Mouse (Mus musculus) pancreas, adult 10 weeks (tissue): ENCODE data around the gene Chdh. TPM values are rescaled to one million over a fixed set of nuclear protein-coding genes. Genes with fewer than 3 reads are reported as not detected.

Experiments
- polyA plus RNA-seq: library from polyadenylated mRNA; stranded (reverse); fragments of 350-450 nt; fragmentation: Illumina TruSeq; extraction: RNeasy Lipid Tissue Mini Kit (QIAGEN cat#74804); gene quantifications from one replicate; pipeline ENCODE4 v1.2.3, GENCODE M21; 2015; ENCODE audit warnings: low read depth, low replicate concordance; ENCODE audit not compliant: insufficient read depth

Gene Chdh
- polyA plus RNA-seq = 3.8 TPM

DNA sequence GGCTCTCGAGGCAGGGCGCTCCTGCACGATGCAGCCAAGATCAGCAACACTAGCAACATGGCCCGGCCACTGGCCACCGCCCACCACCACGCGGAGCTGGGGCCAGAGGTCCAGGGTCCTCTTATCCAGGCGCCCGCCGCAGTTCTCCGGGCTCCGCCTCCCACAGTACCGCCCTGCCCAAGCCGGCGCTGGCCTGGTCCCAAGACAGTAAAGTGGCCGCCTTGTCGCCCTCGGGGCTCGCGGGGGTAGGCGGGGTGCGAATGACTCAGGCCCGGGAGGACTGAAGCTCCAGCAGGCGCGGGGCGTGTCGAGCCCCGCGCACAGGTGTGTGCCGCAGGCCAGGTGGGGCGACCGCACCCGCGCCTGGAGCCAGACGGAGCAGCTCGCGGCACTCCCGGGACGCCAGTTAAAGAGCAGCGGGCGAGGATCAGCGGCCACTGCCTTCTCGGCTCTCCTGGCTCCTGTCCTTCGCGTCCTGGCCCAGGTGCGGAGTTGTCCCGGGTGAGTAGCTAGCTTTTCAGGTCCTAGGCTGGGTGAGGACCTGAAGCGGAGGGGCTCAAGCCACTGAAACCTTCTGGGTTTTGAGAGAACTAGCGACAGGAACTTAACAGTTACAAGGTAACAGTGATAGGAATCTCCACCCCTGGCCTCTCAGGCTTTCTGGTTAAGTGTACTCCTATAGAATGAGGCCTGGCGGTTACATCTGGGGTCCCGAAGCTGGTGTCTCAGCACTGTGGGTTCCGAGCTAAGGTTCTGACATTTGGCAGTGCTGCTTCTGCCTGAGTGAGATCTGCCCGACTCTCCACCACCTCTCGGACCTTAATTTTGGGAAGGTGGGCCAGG is at the start of gene Chdh, which contains the start of gene Il17rb:
TSS of gene Chdh (plus strand) at position 291 of the 843 bp plus-strand sequence.
TSS of gene Il17rb (minus strand) at position 164 of the 843 bp plus-strand sequence.

DNA sequence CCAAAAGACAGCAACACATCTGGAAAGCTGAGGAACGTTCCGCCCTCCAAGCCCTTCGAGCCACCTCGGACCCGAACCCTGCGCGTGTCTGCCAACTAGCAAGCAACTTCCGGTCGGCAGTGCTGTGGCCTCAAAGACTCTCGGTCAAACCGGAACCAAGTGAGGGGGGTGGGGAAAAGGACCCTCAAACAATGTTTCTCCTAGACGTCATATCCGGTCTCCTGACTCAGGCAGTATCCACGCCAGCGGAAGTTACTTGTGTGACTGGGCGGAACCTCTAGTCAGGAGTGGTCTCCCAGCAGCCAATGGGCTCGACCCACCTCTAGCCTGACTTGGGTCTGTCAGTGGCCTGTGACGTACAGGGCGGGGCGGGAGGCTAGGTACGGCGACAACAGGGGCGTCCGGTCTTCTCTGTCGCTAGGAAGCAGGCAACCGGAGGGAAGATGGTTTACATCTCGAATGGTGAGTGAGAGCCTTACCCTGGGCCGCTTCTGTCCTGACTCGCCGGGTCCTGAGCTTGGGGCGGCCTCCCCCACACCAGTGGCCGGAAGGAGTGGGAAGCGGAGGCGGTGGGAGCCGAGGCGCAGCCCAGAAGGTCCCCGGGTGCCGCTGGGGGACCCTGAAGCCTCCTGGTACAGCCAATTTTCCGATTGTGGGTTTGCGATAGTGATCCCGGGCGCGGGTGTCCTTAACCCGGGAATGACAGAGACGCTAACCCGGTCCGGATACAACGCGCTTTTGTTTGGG is 40.6 kb upstream of the Chdh start, which contains the start of gene Selenok:
TSS of gene Selenok (plus strand) at position 234 of the 747 bp plus-strand sequence.

GRCm38 (mm10) chr14:29978254-29979204 is 30.3 kb upstream of the Chdh start, which contains the start of gene Actr8:
Gene Actr8, plus strand, starts transcription at chr14:29978337.

Other genes starting within 250 kb of the Chdh start
- 26.5 TPM for gene Selenok, start 40.7 kb upstream of the Chdh start, polyA plus RNA-seq
- gene Actr8, start 30.7 kb upstream of the Chdh start, polyA plus RNA-seq = 12.6 TPM
- 0.85 TPM for gene Il17rb, start 127 bp upstream of the Chdh start, polyA plus RNA-seq